Mouse (Mus musculus) G1E (cell line): ENCODE measurements at regions not wholly inside any gene's neighbourhood (a gene's known extent, or its start where the extent isn't known, plus 50 kb on each side); places are given as distances from the start of the nearest gene placed in this dataset.

ENCODE experiments used
- CTCF ChIP-seq: IDR thresholded peaks from 2 replicates; pipeline ENCODE4 v1.5.1; 2012; ENCODE audit warnings: low read depth, low read length, inconsistent platforms, mixed read lengths
- GATA1 ChIP-seq: IDR thresholded peaks from 2 replicates; pipeline ENCODE4 v1.6.1; 2012; ENCODE audit warnings: borderline replicate concordance, low read length, inconsistent platforms, mixed read lengths
- GATA2 ChIP-seq: IDR thresholded peaks from 2 replicates; pipeline ENCODE4 v1.6.1; 2012; ENCODE audit warnings: low read depth, low read length, inconsistent platforms, borderline replicate concordance
- POLR2AphosphoS5 ChIP-seq: IDR thresholded peaks from 2 replicates; pipeline ENCODE4 v1.6.1; 2012; ENCODE audit warnings: low read depth, low read length, inconsistent platforms; ENCODE audit not compliant: insufficient replicate concordance

DNA sequence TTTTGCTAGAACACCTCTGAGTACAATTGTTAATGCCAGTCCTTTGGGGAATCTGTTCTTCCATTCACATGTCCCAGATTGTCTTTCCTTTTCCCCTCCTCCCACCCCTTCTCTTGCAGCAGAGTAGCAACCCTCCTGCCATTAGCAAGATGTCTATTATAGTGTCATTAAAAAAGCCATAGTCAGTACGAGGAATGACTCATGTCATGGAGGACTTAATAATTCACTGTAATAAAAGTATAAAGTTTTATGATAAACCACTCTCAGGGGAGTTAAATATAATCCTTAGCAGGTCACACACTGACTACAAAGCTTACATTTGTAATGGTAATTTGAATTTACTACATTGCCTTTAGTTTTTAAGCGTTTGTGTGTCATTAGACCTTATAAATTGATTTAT is 540.7 kb downstream of the Bcl11a start:
- TF ChIP-seq GATA2 (no peak), CTCF (no peak), POLR2AphosphoS5 (no peak), GATA1 (no peak)
